Mouse (Mus musculus) erythroblast, embryonic 14.5 days (primary cell): Measurements from ENCODE around the gene Syf2.

Experiments
- GATA1 ChIP-seq: IDR thresholded peaks from 2 replicates; pipeline ENCODE4 v1.6.1; 2012; ENCODE audit warnings: low read length, inconsistent platforms, mixed read lengths
- TAL1 ChIP-seq: IDR thresholded peaks from 3 replicates; pipeline ENCODE4 v1.6.1; 2012; ENCODE audit warnings: low read length, inconsistent platforms, mixed read lengths

GRCm38 (mm10) chr4:134930684-134931481 is at the start of gene Syf2:
- no peak for TF ChIP-seq GATA1
- TF ChIP-seq TAL1, result no peak
